Mouse (Mus musculus): Measurements from ENCODE around the gene Adamtsl4. TPM values are rescaled to one million over a fixed set of nuclear protein-coding genes. Genes with fewer than 3 reads are reported as not detected.
A peak's percentile ranks its signal among the peaks of the same experiment; 100 is the strongest.
"Not testable (repeated sequence)": the region's sequence is repeated elsewhere in the genome, so short reads cannot be mapped to it uniquely, and the experiment has no call there.

Gene Adamtsl4
- polyA plus RNA-seq, 1 experiment, result 51.3 TPM

- peak; percentile 58 for DNase-seq
- 33% methylated on average over 10 of the region's 10 CpGs for WGBS
- Histone ChIP-seq H3K4me3 (replicated peaks; ENCODE audit: extremely low read depth, low read depth, low read length) (no peak overlapping the region), H3K4me1 (ENCODE audit: control insufficient read depth, insufficient read depth, low read length) (peaks cover 65% of the 10 kb centered on the region)
- TF ChIP-seq POLR2A (IDR thresholded peaks at IDR 0.05; ENCODE audit: borderline replicate concordance, extremely low read depth, low read depth, low read length), result no peak
- no peak for TF ChIP-seq CTCF (IDR thresholded peaks at IDR 0.05; ENCODE audit: insufficient read depth, low read length)
These were observed 14.6 kb downstream of the Adamtsl4 start for GRCm38 (mm10) chr3:95672861-95673706.

- WGBS, result 7% methylated on average over 3 of the region's 3 CpGs
- Histone ChIP-seq H3K4me3 (replicated peaks; ENCODE audit: extremely low read depth, low read depth, low read length) (no peak overlapping the region), H3K4me1 (ENCODE audit: control insufficient read depth, insufficient read depth, low read length) (peaks cover 71% of the 10 kb centered on the region)
- peak; percentile 41 for DNase-seq
- TF ChIP-seq CTCF (IDR thresholded peaks at IDR 0.05; ENCODE audit: insufficient read depth, low read length), result no peak
- 0 out of 2 replicates have a peak, but pooled peaks have one; percentile 9 for TF ChIP-seq POLR2A (IDR thresholded peaks at IDR 0.05; ENCODE audit: borderline replicate concordance, extremely low read depth, low read depth, low read length)
These were observed 15.3 kb downstream of the Adamtsl4 start for GRCm38 (mm10) chr3:95672461-95672860.

GRCm38 (mm10) chr3:95671201-95671600 lies 16.5 kb downstream of the Adamtsl4 start:
- Histone ChIP-seq H3K4me3 (replicated peaks; ENCODE audit: extremely low read depth, low read depth, low read length) (no peak overlapping the region), H3K4me1 (ENCODE audit: control insufficient read depth, insufficient read depth, low read length) (peaks cover 74% of the 10 kb centered on the region)
- no peak for TF ChIP-seq POLR2A (IDR thresholded peaks at IDR 0.05; ENCODE audit: borderline replicate concordance, extremely low read depth, low read depth, low read length)
- no peak for TF ChIP-seq CTCF (IDR thresholded peaks at IDR 0.05; ENCODE audit: insufficient read depth, low read length)
- WGBS, result 68% methylated on average over 5 of the region's 5 CpGs
- no peak for DNase-seq

GRCm38 (mm10) chr3:95670419-95670818 lies 17.3 kb downstream of the Adamtsl4 start:
- not testable (repeated sequence) for H3K4me3 ChIP-seq (replicated peaks; ENCODE audit: extremely low read depth, low read depth, low read length); DNase-seq
- 92% methylated on average over 3 of the region's 3 CpGs for WGBS
- peaks cover 73% of the 10 kb centered on the region for H3K4me1 ChIP-seq (ENCODE audit: control insufficient read depth, insufficient read depth, low read length)

GRCm38 (mm10) chr3:95669309-95669665 lies 18.4 kb downstream of the Adamtsl4 start:
- Histone ChIP-seq H3K4me3 (replicated peaks; ENCODE audit: extremely low read depth, low read depth, low read length) (no peak overlapping the region), H3K4me1 (ENCODE audit: control insufficient read depth, insufficient read depth, low read length) (peaks cover 70% of the 10 kb centered on the region)
- TF ChIP-seq CTCF (IDR thresholded peaks at IDR 0.05; ENCODE audit: insufficient read depth, low read length), result no peak
- no peak for TF ChIP-seq POLR2A (IDR thresholded peaks at IDR 0.05; ENCODE audit: borderline replicate concordance, extremely low read depth, low read depth, low read length)
- DNase-seq, result no peak
- WGBS, result 62% methylated on average over 3 of the region's 3 CpGs

GRCm38 (mm10) chr3:95668589-95669308 lies 19.0 kb downstream of the Adamtsl4 start:
- TF ChIP-seq CTCF (IDR thresholded peaks at IDR 0.05; ENCODE audit: insufficient read depth, low read length) (no peak), POLR2A (IDR thresholded peaks at IDR 0.05; ENCODE audit: borderline replicate concordance, extremely low read depth, low read depth, low read length) (peak; percentile 9; the same call in 1 of the 2 replicates)
- H3K4me1 ChIP-seq (ENCODE audit: control insufficient read depth, insufficient read depth, low read length), result peaks cover 72% of the 10 kb centered on the region
- peak; percentile 50 for DNase-seq
- 2% methylated on average over 7 of the region's 7 CpGs for WGBS
- H3K4me3 ChIP-seq (replicated peaks; ENCODE audit: extremely low read depth, low read depth, low read length), result no peak overlapping the region

- Histone ChIP-seq H3K4me1 (ENCODE audit: control insufficient read depth, insufficient read depth, low read length) (peaks cover 70% of the 10 kb centered on the region), H3K4me3 (replicated peaks; ENCODE audit: extremely low read depth, low read depth, low read length) (peak overlapping the region; percentile 25)
- 4% methylated on average over 7 of the region's 7 CpGs for WGBS
- DNase-seq, result peak; percentile 63
- peak; percentile 43; the same call in 1 of the 2 replicates for TF ChIP-seq POLR2A (IDR thresholded peaks at IDR 0.05; ENCODE audit: borderline replicate concordance, extremely low read depth, low read depth, low read length)
- no peak for TF ChIP-seq CTCF (IDR thresholded peaks at IDR 0.05; ENCODE audit: insufficient read depth, low read length)
These were observed 19.7 kb downstream of the Adamtsl4 start for GRCm38 (mm10) chr3:95668026-95668425.

- peaks cover 70% of the 10 kb centered on the region for H3K4me1 ChIP-seq (ENCODE audit: control insufficient read depth, insufficient read depth, low read length)
- 19% methylated on average over 4 of the region's 4 CpGs for WGBS
- no peak for DNase-seq
- no peak overlapping the region for H3K4me3 ChIP-seq (replicated peaks; ENCODE audit: extremely low read depth, low read depth, low read length)
- TF ChIP-seq CTCF (IDR thresholded peaks at IDR 0.05; ENCODE audit: insufficient read depth, low read length) (no peak), POLR2A (IDR thresholded peaks at IDR 0.05; ENCODE audit: borderline replicate concordance, extremely low read depth, low read depth, low read length) (no peak)
These were observed 20.2 kb downstream of the Adamtsl4 start for GRCm38 (mm10) chr3:95667521-95667920.

GRCm38 (mm10) chr3:95666124-95666844 lies 21.4 kb downstream of the Adamtsl4 start:
- WGBS, result 23% methylated on average over 6 of the region's 6 CpGs
- DNase-seq, result peak; percentile 75
- Histone ChIP-seq H3K4me3 (replicated peaks; ENCODE audit: extremely low read depth, low read depth, low read length) (no peak overlapping the region), H3K4me1 (ENCODE audit: control insufficient read depth, insufficient read depth, low read length) (peaks cover 61% of the 10 kb centered on the region)
- no peak for TF ChIP-seq CTCF (IDR thresholded peaks at IDR 0.05; ENCODE audit: insufficient read depth, low read length)
- TF ChIP-seq POLR2A (IDR thresholded peaks at IDR 0.05; ENCODE audit: borderline replicate concordance, extremely low read depth, low read depth, low read length), result no peak
